Mouse (Mus musculus) urinary bladder, postnatal 0 days (tissue): ENCODE measurements around the gene Gm3625. TPM values are rescaled to one million over a fixed set of nuclear protein-coding genes. Genes with fewer than 3 reads are reported as not detected.

ENCODE experiments used
- polyA plus RNA-seq: library from polyadenylated mRNA; unstranded; fragments of >200 nt; fragmentation: Nextera tagmentation; extraction: Ambion mirVana; gene quantifications from 2 replicates; pipeline ENCODE4 v1.2.1, GENCODE M21; 2015

The Gm3625 gene
- polyA plus RNA-seq, result not detected in 2 replicates

GRCm38 (mm10) chr12:4592541-4593165, at the start of gene Gm3625, which contains the start of gene Itsn2:
TSS of gene Gm3625 (minus strand) at chr12:4592927.
TSS of gene Itsn2 (plus strand) at chr12:4592638.

Other genes with a start within 250 kb of the Gm3625 start
- 3.8 and 4.9 TPM in 2 replicates for gene Ncoa1, start 115.7 kb downstream of the Gm3625 start, polyA plus RNA-seq
- 24.5 and 30.8 TPM in 2 replicates for gene Itsn2, start 289 bp downstream of the Gm3625 start, polyA plus RNA-seq
- 0.12 TPM in 1 of 2 replicates, not detected in the other for gene Fam228a, start 145.5 kb upstream of the Gm3625 start, polyA plus RNA-seq
- gene Pfn4, start 176.1 kb upstream of the Gm3625 start, polyA plus RNA-seq, result 1.1 and 1.3 TPM in 2 replicates
- 0.63 and 0.65 TPM in 2 replicates for gene Fam228b, start 176.3 kb upstream of the Gm3625 start, polyA plus RNA-seq
- gene Sf3b6, start 224.6 kb upstream of the Gm3625 start, polyA plus RNA-seq, result 256 and 261 TPM in 2 replicates
- gene Fkbp1b, start 248.7 kb upstream of the Gm3625 start, polyA plus RNA-seq, result 6.2 and 7.9 TPM in 2 replicates